Mouse (Mus musculus): ENCODE measurements around the gene Cand2. TPM values are rescaled to one million over a fixed set of nuclear protein-coding genes. Genes with fewer than 3 reads are reported as not detected.

The Cand2 gene
- total RNA-seq, 2 experiments from 2014 or later = 103 to 106 TPM

DNA sequence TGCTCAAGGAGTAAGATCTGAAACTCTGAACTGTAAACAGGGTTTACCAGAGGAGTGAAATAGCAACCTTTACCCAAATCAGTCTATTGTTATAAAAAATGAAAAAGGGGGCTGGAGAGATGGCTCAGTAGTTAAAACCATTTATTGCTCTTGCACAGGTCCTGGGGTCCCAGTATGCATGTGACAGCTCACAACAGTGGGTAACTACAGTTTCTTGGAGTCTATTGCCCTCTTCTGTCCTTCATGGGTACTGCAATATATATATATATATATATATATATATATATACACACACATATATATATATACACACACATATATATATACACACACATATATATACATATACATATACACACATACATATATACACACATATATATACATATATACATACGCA is 1.7 kb upstream of the Cand2 start:
- no peak for DNase-seq (ENCODE audit: low spot score in 2 of 2)

DNA sequence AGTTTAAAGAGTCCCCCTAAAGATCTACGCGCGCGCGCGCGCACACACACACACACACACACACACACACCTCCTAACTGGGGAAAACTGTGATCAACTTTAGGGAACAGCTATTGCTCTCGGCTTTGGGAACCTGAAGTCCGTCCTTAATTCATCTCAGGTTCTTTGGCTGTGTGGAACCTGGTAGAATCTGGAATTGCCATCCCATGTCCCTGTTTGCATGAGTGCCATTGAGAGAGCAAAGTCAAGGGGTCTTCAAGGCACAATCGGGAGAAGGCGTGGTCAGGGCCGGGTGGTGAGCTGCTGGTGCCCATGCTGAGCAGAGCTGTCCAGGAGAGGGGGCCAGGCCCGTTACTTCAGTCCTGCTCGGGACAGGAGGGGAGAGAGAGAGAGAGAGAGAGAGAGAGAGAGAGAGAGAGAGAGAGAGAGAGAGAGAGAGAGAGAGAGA is 348 bp upstream of the Cand2 start:
- DNase-seq (ENCODE audit: low spot score in 2 of 2) = peak in 1 of 2 experiments; percentile 39

DNA sequence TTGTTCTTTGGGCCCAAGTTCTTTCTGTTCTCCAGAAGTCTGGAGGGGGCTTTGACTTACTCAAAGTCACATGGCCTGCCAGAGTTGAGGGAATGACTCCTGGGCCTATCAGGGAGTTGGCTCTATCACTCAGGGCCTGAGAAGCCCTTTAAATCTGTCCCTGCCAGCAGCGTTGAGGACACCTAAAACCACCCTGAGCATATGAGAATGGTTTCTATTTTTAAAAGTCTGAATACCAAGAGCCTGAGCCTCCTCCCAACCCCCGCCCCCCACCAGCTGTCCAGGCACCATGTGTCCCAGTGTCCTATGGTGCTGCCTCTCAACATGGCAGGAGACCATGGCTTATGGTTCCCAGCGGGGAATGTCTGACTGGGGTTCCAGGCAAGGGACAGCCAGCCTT is 1.5 kb downstream of the Cand2 start:
- DNase-seq (ENCODE audit: low spot score in 2 of 2) = peak in 1 of 2 experiments; percentile 30

DNA sequence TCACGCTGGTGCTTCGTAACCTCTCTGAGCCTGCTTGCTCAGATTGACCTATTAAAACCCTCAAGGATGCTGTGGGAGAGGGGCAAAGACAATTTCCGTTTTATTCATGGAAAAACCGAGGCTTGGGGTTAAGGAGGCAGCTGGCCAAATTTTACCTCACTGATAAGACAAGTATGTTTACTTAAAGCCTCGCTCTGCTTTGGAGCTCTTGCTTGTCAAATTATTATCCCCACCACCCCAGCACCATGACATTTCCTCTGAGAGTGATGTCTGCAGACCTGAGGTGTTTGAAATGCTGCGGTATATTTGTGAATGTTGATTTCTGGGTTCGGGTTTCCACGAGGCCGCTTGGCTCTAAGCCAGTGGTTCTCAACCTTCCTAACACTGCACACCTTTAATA is 2.0 kb downstream of the Cand2 start:
- DNase-seq (ENCODE audit: low spot score in 2 of 2) = no peak

DNA sequence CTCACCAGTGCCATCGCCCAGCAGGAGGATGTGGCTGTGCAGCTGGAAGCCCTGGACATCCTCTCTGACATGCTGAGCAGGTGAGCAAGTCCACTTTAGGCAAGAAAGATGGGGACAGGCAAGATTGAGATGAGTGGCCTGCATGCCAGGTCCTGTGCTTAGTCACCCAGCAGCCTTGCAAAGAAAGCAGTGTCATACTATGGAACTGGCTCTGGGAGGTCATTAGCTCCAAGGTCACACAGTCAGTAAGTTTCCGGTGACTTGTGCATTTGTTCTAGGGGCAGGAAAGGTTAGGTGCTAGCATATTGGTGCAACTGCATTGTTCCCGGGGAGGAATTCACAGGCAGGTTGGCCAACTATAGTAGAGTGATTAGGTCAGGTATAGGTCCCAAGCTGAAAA is 8.4 kb downstream of the Cand2 start:
- no peak for DNase-seq (ENCODE audit: low spot score in 2 of 2)

DNA sequence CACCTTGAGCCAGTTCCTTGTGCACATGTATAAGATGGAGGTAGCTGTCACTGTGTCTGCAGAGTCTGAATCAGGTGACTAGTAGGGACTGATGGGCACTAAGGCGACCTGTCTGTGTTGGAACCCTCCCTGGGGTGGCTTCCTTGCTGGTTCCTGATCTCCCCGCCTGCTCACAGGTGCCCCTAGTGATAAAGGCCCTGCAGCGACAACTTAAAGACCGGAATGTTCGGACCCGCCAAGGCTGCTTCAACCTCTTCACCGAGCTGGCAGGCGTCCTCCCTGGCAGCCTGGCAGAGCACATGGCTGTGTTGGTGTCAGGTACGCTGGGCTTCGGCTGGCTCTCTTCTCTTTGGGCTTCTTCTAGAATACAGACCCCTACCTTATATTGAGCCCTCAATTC is 16.7 kb downstream of the Cand2 start:
- DNase-seq (ENCODE audit: low spot score in 2 of 2) = no peak

DNA sequence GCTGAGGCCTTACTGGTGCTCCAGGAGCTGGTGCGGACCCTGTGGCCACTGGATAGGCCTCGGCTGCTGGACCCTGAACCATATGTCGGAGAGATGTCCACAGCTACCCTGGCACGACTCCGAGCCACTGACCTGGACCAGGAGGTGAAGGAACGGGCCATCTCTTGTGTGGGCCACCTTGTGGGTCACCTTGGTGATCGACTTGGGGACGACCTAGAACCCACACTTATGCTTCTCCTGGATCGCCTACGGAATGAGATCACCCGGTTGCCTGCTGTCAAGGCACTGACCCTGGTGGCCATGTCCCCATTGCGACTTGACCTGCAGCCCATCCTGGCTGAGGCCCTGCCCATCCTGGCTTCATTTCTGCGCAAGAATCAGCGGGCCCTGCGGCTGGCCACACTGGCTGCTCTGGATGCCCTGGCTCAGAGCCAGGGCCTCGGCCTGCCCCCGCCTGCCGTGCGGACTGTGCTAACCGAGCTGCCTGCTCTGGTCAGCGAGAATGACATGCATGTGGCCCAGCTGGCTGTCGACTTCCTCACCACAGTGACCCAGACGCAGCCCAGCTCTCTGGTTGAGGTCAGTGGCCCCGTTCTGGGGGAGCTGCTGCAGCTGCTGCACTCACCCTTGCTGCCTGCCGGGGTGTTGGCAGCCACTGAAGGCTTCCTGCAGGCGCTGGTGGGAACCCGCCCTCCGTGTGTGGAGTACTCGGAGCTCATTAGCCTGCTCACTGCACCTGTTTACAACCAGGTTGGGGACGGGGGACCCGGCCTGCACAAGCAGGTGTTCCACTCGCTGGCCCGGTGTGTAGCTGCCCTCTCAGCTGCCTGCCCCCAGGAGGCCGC is 17.7 kb downstream of the Cand2 start:
- DNase-seq (ENCODE audit: low spot score in 2 of 2) = peak; percentile 40 to 52

DNA sequence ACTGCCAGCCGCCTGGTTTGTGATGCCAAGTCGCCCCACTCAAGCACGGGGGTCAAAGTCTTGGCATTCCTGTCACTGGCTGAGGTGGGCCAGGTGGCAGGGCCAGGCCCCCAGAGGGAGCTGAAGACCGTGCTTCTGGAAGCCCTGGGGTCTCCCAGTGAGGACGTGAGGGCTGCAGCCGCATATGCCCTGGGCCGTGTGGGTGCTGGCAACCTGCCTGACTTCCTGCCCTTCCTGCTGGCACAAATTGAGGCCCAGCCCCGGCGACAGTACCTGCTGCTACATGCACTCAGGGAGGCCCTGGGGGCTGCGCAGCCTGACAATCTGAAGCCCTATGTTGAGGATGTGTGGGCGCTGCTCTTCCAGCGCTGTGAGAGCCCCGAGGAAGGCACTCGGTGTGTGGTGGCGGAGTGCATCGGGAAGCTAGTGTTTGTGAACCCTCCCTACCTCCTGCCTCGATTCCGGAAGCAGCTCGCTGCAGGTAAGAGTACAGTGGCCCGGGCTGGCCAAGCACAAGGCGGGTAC is 18.4 kb downstream of the Cand2 start:
- peak in 1 of 2 experiments; percentile 32 for DNase-seq (ENCODE audit: low spot score in 2 of 2)

DNA sequence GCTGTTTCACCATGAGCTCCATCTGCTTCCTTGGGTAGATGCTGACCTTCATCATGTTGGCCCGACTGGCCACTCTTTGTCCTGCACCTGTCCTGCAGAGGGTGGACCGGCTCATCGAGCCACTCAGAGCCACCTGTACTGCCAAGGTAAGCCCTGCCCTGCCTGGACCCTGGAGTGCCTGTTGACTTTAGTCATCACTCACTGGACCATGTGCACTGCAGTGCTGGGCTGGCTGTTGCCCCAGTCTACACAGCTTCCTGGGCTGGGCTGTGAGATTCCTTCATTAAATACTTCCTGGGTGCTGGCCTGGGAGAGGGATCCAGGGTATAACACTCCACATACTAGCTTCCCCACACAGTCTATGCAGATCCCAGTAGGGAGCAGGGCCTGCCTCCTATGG is 27.5 kb downstream of the Cand2 start:
- DNase-seq (ENCODE audit: low spot score in 2 of 2) = no peak

DNA sequence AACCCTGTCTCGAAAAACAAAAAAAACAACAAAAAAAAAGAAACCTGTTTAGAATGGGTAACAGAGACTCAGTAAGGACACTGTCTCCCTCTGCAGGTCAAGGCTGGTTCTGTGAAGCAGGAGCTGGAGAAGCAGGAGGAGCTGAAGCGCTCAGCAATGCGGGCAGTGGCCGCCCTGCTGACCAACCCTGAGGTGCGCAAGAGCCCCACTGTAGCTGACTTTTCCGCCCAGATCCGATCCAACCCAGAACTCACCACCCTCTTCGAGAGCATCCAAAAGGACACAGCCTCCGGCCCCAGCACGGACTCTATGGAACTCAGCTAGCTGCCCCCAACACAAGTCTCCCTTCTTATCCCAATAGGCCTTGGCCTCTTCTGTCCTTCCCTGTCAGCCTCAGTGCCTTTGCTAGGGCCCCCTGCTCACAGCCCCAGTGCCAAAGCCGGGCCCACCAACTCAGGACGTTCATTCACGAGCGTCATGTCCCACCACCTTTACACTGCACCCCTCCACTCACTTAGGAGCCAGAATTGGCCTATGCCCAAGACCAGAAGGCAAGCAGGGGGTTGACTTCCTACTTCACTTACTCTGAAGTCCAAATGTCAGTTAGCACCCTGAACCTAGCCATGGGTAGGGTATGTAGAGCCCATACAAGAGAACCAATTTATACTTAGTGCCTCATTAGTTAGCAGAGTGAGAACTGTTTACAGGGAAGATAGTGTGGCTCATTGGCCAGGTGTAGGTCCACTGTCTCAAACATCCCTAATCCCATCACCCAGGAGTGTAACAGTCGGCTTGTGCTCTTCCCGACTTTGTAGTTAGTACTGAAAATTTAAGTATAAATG is 29.4 kb downstream of the Cand2 start:
- peak; percentile 40 to 79 for DNase-seq (ENCODE audit: low spot score in 2 of 2)

DNA sequence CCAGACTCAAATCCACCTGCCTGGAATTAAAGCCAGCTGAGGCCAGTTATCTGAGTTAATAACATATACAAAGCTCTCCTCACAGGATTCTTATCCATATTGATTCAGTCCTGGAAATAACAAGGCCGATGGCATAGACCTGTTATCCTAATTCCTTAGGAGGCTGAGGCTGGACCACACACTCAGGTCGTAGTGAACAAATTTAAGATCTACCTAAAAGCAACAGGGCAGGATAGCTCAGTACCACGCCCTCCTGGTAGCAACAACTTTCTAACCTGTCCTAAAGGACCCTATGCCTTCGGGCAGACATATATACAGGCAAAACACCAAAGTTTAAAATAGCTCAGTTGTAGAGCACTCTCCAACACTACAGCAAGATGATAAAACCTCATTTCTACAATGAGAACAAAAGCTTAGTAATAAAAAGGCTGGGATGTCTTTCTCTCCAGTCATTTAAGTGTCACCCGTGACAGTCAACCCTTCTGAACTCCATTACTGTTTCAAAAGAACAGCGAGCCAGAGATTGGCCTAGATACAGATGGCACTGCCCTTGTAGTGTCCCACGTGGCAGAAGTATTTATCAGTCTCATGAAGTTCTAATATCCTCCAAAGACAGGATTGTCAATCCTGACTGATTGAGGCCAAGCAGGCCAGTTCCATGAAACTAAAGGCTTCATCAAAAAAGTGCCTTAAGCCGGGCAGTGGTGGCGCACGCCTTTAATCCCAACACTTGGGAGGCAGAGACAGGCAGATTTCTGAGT is 30.3 kb downstream of the Cand2 start:
- DNase-seq (ENCODE audit: low spot score in 2 of 2) = no peak

DNA sequence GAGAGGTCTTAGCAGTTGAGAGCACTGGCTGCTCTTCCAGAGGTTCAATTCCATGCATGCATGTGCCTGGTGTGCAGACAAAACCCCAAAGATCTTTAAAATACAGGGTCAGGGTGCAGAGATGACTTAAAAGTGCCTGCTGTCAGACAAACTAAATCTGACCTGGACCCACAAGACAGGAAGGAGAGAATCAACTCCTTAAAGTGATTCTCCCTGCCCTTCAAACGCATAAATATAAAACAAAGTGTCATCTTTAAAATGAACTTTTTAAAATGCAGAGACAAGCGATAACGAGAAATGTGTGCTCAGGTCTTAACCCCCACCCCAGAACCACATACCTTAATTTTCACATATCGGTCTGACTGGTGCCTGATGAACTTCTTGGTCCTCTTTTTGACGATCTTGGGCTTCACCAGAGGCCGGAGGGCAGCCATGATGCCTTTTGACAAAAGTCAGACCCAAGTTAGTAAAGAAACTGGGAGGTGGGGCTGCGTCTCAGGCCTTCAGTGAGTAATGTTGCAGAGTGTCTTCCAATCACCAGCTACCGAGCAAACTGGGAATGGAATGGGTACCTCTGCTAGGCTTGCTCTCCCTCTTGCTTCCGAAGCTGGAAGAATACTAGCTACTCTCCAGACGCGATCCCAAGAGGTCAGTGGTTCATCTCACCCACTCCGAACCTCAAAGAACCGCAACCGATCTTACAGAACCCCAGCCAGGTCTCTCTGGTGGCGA is 33.3 kb downstream of the Cand2 start:
- DNase-seq (ENCODE audit: low spot score in 2 of 2) = no peak

DNA sequence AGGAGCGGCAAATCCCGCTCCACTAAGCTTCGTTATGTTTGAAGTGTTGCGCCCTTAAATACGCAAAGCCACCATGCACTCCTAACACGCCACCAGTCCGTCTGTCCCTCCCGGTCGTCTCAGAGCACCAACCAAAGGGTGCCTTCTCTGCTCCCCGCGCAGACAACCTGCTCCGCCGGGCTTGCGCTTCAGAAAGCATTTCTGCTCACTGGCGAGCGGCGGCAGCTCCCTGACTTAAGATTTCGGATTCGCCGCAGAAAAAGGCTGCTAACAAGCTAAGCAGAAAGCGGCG is 33.8 kb downstream of the Cand2 start:
- DNase-seq (ENCODE audit: low spot score in 2 of 2) = no peak

DNA sequence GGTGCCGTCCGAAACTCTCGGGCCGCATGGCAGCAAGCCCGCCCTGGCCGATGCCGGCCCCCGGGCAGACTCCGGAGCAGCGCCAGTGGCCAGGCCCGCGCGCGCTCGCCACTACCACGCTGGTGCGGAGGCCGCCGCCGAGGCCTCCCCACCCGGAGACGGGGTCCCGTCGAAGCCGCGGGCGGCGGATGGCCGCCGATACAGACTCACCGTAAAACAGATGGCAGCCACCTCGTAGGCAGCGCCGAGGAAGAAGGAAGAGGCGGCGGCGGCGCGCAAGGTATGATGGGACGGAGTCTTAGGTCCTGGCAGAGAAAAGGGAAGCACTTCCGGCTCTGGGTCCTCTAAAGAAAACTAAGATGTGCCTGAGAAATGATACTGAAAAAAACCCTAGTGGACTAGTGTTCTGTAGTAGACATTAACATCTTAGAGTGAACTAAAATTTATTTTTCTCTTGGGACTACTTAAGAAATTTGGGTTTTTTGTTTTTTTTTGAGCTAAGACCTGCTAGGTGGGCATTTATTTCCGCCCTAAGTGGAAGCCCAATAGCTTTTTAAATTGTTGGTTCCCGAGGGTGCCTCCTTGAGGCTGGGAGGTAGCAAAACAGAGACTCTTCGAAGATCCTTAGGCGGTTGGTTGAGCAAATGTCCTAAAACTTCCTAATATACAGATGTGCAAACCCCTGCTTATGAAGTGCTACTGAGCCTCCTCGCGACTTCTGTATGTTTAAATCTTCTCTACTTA is 34.3 kb downstream of the Cand2 start, which contains the start of gene Rpl32:
Gene Rpl32, minus strand, starts transcription at position 260 of the 744 bp plus-strand sequence.
- DNase-seq (ENCODE audit: low spot score in 2 of 2) = peak; percentile 70 to 86

DNA sequence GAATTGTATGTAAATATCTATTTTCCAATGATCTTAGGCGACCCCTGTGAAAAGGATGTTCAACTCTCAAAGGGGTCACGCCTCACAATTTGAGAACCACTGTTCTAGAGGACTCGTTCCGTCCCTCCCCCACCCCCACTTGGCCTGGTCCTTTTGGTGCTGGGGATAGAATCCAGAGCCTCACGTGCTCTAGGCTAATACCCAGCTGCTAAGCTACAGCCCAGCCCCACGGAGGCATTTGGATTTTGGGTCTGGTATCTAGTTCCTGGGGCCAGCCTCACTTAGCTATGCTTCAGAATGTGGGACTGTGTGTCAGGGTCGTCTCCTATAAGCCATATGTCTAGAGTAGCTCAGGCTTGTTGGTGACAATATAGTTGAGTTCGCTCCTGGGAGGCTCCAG is 37.3 kb downstream of the Cand2 start:
- no peak for DNase-seq (ENCODE audit: low spot score in 2 of 2)

DNA sequence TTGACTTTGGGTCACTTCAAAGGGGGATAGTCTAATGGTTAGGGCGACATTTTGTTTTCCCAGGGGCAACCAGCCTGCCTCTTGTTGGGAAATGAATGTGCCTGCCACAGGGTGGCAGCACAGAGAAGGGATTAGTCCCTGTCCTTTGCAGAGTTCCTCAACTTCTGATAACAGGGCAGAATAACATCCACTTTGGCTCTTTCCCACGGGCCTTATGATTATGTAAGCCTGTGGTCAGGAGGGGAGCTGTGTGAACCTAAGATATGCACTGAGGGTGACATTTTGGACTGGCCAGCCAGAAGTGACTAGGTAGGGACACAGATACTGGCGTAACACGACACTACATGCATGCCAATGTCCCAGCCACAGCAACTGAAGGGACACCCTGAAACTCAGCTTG is 39.8 kb downstream of the Cand2 start:
- DNase-seq (ENCODE audit: low spot score in 2 of 2) = peak in 1 of 2 experiments; percentile 43

DNA sequence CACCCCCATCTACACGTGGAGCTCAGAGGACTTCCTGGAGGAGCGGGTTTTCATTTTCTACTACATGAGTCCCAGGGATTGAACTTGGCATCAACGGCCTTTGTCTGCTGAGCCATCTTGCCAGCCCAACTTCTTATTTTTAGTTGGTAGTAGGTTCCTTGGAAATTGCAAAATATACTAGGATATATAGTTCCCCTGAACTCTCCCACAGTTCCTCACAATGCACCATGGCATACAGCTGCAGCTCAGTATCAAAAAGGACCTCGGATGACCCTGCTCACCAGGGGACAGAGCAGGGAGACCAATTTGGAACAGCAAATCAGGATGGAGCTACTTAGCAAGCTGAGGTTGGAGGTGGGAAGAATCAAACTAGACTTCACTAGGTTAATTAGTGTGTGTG is 40.7 kb downstream of the Cand2 start:
- no peak for DNase-seq (ENCODE audit: low spot score in 2 of 2)

DNA sequence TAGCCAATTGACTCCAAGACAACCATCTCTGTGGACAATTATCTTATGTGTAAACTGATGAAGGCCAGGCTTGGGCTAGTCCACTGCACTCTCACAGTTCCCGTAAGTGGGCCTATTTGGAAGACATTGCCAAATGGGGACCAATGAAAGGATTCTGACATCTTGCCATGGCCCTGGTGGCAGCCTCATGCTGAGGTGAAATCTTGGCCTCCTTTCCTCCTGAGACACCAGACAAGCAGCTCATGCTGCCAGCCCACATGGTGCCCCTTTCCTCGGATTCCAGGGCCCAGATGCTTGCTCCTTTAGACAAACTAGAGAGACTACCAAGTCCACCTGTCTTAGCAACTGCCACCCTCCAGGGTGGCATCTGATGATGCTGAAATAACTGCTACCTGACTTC is 43.8 kb downstream of the Cand2 start:
- no peak for DNase-seq (ENCODE audit: low spot score in 2 of 2)

DNA sequence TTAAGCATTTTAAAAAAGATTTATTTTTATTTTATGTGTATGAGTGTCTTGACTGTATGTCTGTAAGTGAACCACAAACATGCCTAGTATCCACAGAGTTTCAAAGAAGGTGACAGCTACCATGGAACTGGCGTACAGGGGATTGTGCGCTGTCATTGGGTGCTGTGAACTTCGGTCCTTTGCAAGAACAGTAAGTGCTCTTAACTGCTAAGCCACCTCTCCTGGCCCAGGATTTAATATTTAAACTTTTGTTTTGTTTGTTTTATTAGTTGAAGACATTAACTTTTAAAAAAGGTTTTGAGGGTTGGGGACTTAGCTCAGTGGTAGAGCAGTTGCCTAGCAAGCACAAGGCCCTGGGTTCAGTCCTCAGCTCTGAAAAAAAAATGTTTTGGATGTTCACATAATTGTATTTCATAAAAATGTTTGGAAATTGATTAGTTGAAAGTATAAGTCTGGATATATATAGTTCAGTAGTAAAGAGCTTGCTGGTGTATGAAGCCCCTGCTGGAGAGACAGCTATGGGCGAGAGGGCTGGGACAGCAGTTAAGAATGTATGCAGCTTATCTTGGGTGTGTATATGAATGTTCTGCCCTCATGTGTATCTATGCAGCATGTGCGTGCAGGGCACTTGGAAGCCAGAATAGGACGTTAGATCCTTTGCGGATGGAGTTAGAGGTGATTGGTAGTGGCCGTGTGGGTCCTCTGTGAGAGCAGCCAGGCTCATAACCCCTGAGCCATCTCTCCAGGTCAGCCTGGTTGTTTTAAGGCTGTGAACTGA is 47.1 kb downstream of the Cand2 start:
- DNase-seq (ENCODE audit: low spot score in 2 of 2) = no peak
